Mouse (Mus musculus): ENCODE measurements around the gene Ginm1.

DNA sequence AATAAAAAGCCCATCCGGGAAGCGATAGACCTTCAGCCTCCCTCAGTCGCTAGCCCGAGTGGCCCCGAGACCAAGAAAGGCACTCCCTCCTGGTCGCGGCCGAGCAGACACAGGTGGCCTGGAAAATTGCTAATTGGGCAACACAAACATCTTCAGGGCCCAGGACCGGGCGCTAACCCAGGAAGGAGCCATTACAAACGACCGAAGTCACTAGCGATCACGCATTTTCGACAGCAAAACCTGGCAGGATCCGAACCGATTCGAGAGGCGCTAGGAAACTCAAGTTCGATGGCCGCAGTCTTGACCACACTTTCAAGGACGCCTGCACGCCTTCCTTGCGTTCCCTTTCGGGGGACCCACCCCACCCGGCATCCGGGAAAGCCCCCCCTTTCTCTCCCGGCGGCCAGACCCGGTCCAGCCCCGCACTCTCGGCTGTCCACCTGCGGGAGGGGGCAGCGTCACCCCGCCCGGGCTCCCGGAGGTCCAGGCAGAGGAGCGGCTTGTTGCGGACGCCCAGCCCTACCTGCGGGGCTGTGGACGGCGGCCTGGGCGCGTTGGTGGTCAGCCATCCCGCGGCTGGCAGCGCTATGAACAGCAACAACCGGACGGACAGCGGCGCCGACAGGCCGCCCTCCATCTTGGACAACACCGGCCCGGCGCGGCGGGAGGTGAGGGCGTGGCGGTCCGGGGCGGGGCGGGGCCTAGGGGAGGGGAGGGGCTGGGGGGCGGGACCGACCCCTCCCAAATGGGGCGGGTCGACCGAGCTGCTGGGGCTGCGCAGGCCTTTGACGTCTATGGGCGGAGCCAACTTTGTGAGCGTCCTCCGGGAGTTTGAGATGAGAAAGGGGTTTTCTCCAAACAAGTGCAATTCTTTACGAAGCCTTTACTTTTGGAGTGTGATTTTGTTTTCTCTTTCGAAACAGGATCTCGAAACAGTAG lies 12.1 kb downstream of the Ginm1 start:
- TF ChIP-seq CTCF (IDR thresholded peaks at IDR 0.05; ENCODE audit: low read depth, low read length) (no peak), POLR2A (IDR thresholded peaks at IDR 0.05; ENCODE audit: borderline replicate concordance, low read depth, low read length) (no peak)

Data from bone marrow macrophage, adult 2 months (primary cell).